Mouse (Mus musculus) mouse embryonic stem cell (cell line): ENCODE measurements around the gene Slc16a2.

Experiments used
- in situ Hi-C, 2 experiments: fragments of 300-500 bp; cut with MboI; formaldehyde crosslinking; loops; 1 replicate in 1 of 2; 3 replicates in 1 of 2; pipeline ENCODE4 v1.14.3; 2019 to 2020; ENCODE audit warnings: low sequenced_read_pairs in 2 of 2, low pct_unique_long_range_greater_than_20kb in 1 of 2, mixed read lengths in 1 of 2; ENCODE audit not compliant: unreplicated experiment in 1 of 2

Gene Slc16a2

DNA sequence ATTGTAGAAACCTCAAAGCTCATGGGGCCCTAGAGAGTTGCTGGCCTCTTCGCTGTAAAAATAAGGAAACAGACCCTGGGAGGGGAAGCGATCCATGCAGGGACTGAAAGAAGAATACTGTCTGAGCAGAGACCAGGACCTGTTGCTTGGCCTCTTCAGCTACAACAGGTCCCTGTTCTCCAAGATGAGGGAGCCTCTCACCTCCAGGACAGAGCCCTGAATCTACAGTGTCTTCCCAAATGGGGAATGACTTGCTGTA is 79.8 kb downstream of the Slc16a2 start:
- in situ Hi-C loops: no loop called here

DNA sequence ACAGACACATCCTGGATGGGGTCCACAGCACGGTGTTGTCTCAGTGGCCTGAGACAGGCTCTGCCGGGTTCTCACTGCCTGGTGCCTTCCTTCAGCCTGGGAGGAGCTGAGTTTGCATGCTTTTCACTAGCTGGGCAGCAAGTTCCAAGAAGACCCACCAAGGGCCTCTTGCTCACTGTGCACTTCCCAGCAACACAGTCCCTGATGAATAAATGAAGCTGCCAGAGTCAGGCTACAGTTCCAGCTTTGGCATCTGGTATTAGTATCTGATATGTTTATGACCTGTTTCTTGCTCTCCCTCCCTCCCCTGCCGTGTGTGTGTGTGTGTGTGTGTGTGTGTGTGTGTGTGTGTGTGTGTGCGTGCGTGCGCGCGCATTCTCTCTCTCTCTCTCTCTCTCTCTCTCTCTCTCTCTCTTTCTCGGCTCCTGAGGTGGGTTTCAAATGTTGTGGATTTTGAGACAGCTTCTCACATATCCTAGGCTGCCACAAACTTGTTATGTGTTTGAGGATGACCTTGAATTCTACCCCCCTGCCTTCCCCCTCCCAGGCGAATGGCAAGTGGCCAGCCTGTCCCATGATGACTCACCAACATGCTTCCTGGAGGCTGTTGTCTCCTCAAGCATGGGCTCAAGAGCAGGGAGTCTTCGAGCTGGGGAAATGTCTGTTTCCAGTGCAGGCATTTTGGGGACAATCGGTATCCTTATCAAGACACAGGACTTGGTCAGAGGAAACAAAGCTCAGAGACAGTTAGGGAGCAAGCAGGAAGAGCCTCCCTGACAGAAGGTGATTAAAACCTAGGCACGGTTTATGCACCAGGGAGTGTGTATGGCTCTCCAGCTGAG is 80.3 kb downstream of the Slc16a2 start:
- in situ Hi-C loops: no loop called here

GRCm38 (mm10) chrX:103734041-103734625 is 87.7 kb downstream of the Slc16a2 start:
- in situ Hi-C loops: no loop called here

DNA sequence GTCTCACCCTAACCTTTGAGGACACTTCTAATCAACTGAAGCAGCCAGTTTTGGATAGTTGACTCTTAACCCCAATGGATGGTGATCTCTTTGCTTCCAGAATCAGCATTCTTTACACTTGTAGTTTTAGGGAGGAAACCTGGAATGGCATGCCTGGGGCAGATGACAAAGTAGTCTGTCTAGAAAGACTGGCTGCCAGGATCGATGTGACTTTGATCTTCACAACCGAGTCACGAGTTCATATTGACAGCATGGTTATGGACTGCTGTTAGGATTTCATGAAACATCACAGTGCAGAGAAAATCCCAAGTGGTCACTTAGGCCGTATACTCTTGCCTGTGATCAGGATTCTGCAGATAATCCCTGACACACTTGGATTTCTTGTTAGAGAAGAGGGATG is 88.7 kb downstream of the Slc16a2 start:
- in situ Hi-C loops: no loop called here

DNA sequence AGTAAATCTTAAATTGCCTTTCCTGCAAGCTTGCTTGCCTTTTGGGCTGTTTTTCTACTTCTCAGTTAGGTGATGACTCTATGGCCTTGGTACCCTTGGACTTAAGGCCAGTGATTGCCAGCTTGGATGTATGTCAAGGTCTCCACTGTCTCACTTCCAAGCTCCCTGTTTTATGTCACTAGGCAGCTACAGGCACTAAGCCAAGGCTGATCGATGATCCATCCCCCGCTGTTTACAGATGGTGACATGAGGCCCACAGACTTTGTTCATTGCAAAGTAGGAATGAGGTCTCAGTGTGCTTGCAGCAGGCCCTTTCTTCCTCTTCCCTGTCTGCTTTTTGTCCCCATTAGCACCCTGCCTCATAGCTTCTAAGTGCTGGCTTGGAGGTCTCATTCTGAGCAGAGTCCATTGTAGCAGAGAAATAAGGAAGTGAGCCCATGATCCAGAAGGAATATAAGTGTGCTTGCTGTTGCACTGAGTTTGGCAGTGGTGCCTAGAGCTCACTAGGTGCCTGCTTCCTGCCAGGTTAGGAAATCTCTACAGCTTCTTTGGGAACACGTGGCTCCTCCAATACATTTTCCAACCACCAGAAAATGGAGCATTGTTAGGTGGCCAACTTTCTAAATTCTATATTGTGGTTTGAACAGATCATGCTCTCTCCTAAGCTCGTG is 89.6 kb downstream of the Slc16a2 start:
- in situ Hi-C loops: no loop called here

DNA sequence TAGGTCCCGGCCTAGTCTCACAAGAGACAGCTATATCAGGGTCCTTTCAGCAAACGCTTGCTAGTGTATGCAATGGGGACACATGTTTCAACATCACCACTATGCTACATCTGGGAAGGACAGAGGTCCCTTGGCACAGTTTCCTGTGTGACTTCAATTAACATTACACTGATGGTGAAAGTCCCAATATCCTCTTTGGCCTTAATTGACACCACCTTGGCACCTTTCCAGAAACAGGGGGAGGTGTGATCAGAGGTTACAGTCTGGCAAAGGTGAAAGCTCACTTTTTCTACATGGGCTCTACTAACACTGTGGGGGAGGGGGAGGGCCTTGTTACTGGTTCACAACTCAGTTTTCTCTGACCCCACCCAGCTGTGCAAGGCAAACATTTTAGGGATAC is 99.3 kb downstream of the Slc16a2 start:
- in situ Hi-C loops: no loop called here

DNA sequence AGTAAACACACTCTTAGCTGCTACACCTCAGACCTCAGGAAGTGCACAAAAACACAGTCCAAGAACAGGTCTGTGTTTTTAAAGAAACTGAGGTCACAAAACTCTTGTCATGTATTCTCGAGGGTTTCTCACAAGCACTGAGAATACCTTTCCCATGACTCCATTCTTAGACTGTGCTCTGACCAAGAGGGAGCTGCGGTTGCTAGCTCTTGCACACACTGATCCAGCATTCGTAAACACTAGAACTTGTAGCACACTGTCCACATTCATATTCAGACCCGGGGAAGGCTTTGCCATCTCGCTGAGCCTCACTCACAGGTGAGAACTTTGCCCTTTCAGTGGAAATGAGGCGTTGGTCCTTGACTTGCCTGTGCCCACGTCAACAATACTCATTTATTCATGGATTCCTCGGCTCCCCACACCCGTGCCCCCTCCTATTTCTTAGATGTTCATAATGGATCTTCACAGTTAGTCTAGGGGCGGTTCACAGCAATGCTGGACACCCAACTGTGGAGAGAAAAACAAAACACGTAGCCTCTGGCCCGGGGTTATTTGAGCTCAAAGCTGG is 102.1 kb downstream of the Slc16a2 start:
- in situ Hi-C loops: no loop called here

DNA sequence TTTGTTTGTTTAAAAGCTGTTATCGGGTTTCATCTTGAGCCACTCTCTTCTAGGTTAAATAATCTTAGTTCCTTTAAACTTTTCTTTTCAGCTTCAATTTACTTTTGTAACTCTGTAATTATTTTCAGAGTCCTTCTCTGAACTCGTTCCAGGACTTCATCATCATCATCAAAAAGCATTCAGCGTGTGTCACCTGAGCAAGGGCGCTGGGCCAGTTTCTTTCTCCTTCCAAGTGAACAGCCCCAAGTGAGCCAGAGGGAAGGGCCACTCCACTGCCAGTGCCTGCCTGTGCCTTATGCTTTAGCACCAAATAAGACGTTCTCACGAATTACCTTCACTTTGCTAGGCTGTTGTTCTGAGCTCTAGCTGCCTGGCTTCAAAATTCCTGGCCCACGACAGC is 108.9 kb downstream of the Slc16a2 start:
- in situ Hi-C loops: no loop called here

- in situ Hi-C loops: no loop called here
These were observed 112.1 kb downstream of the Slc16a2 start for GRCm38 (mm10) chrX:103709671-103710070.

GRCm38 (mm10) chrX:103708592-103708991 is 113.2 kb downstream of the Slc16a2 start:
- in situ Hi-C loops: no loop called here

DNA sequence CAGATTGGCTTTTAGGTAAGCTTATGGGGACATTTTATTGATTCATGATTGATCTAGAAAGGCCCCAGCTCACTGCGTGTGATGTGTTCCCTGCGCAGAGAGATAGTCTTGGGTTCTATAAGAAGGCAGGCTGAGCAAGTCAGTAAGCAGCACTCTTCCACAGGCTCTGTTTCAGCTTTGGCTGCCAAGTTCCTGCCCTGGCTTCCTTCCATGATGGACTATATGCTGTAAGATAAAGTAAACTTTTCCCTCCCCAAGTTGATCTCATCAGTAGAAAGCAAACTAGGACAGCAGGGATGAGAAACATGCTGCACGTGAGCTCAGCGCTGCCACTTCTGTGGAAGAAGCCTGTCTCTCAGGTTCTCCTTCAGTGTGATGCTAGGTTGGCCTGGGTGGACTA is 117.2 kb downstream of the Slc16a2 start:
- in situ Hi-C loops: no loop called here

- in situ Hi-C loops: no loop called here
These were observed 117.8 kb downstream of the Slc16a2 start for GRCm38 (mm10) chrX:103704024-103704423.

GRCm38 (mm10) chrX:103697796-103698195 is 124.0 kb downstream of the Slc16a2 start:
- in situ Hi-C loops: no loop called here

DNA sequence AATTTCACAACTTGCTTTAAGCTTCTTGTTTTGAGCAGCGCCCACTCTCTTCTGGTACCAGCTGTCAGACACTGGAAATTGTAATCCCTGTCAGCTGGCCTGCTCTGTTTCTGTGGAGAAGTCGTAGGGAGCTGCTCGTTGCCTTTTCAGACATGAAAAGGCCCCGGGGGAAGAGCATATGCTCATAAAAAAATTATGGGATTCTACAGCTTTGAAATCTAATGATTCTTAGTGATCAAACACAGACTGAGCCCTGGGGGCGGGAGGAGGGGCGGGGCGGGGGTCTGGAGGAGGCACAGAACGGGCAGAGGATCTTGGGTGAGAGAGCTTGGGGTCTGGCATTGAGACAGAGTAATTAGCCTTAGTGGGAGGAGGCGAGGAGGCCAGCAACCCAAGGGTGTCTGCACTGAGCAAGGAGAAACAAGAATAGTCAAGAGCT is 125.7 kb downstream of the Slc16a2 start:
- in situ Hi-C loops: no loop called here

DNA sequence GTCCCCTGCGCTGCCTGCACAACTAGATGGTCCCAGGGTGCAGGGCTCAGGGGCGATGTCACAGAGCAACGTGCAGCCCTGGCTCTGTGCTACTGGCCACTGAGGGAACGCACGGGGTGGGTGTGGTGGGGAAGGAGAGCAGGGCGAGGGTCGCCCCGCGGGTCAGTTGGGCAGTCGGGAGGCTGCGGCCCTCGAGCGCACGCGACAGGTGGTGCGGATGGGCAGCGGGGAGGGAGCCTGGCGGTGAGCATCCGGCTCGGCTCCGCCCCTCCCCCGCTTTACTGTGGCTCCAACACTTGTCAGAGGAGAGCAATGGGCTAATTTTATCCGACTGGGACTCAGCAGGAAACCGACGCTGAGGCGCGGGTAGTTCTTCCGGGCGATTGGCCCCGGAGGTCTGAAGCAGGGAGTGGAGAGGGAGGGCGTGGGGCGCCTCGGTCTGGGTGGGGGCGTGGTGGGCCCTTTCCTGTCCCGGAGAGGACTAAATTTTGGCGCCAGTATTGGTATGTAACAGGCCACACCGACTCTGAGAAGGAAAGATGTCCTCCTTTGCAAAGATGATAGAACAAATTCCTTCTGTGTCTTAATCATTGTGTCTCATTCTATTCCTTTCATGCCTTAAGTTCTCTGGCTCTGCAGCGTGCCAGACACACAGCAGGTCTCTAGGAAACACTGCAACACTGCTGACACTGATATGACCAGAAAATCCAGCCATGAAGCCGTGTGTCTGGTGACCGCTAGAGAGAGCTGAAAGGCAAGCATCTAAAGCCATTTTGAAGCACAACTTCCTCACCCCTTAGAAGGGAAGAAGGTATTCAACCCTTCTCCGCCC is 126.4 kb downstream of the Slc16a2 start:
- in situ Hi-C loops: no loop called here

GRCm38 (mm10) chrX:103694787-103695164 is 127.0 kb downstream of the Slc16a2 start:
- in situ Hi-C loops: no loop called here

DNA sequence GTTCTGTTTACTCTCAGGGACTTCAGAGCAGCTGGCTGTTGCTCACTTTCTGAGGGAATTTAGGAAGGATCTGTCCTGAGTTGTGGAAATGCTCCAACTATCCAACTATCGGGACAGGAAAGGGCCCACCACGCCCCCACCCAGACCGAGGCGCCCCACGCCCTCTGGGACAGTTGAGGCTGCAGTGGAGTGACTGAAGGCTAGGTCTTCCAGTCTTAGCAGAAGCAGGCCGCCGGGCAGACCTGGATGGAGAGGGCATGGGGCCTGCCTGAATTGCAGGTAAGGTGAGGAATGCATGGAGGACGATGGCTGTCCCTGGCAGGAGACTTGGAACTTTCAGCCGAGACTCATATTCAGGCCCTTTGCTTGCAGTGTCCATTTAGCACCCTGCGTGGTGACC is 127.4 kb downstream of the Slc16a2 start:
- in situ Hi-C loops: no loop called here

- in situ Hi-C loops: no loop called here
These were observed 128.9 kb downstream of the Slc16a2 start for GRCm38 (mm10) chrX:103692916-103693315.

DNA sequence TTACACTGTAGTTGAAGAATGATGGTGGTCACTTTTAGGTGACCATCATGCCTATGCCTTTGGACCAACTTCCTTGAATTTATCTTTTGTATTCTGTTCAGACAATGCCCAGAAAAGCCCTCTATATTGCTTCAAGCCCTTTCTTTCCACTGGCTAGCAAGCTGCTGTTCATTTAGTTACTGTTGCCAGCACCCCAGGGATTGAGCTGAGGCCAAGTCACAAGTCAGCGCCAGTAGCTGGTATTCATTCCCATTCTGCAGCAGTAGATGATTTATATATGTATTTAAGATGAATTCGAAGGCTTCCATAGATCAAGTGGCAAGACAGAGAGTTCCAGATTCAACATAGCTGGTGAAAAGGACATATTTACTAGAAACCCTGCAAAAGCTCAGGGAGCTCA is 133.2 kb downstream of the Slc16a2 start:
- in situ Hi-C loops: no loop called here
